Mouse (Mus musculus) kidney, postnatal 4 days (tissue): ENCODE data around the gene Sae1.
"Not testable (repeated sequence)": the region's sequence is repeated elsewhere in the genome, so short reads cannot be mapped to it uniquely, and the experiment has no call there.

Source experiments
- DNase-seq, 2 experiments: peaks; one replicate each; pipeline ENCODE4 v3.0.0; 2021; ENCODE audit warnings: mixed read lengths in 2 of 2

Sae1 gene

GRCm38 (mm10) chr7:16402449-16402848, 14.8 kb upstream of the Sae1 start:
- peak in 1 of 2 experiments; percentile 31 for DNase-seq

- peak in 1 of 2 experiments; percentile 60 for DNase-seq
Measured at GRCm38 (mm10) chr7:16401991-16402431, 14.4 kb upstream of the Sae1 start.

GRCm38 (mm10) chr7:16400689-16401611, 13.3 kb upstream of the Sae1 start, which contains the start of gene Zc3h4:
Gene Zc3h4 (plus strand): TSS chr7:16400910.
- DNase-seq, result peak; percentile 90 to 94

- DNase-seq, result peak; percentile 99
Measured at GRCm38 (mm10) chr7:16399820-16400688, 12.4 kb upstream of the Sae1 start.

- DNase-seq, result peak; percentile 90 to 94
Measured at GRCm38 (mm10) chr7:16399098-16399819, 11.7 kb upstream of the Sae1 start.

GRCm38 (mm10) chr7:16398387-16399050, 10.9 kb upstream of the Sae1 start:
- no peak for DNase-seq

- DNase-seq, result no peak
Measured at GRCm38 (mm10) chr7:16397465-16397864, 9.9 kb upstream of the Sae1 start.

- peak in 1 of 2 experiments; percentile 43 for DNase-seq
Measured at GRCm38 (mm10) chr7:16395944-16396343, 8.3 kb upstream of the Sae1 start.

- DNase-seq, result no peak
Measured at GRCm38 (mm10) chr7:16392923-16393322, 5.3 kb upstream of the Sae1 start.

- not testable (repeated sequence) for DNase-seq
Measured at GRCm38 (mm10) chr7:16389942-16390341, 2.3 kb upstream of the Sae1 start.

- DNase-seq, result peak; percentile 51 to 64
Measured at GRCm38 (mm10) chr7:16376505-16376904, 11.1 kb downstream of the Sae1 start.

GRCm38 (mm10) chr7:16374989-16375388, 12.6 kb downstream of the Sae1 start:
- DNase-seq, result no peak

GRCm38 (mm10) chr7:16373719-16374118, 13.9 kb downstream of the Sae1 start:
- DNase-seq, result no peak

- no peak for DNase-seq
Measured at GRCm38 (mm10) chr7:16370596-16370995, 17.0 kb downstream of the Sae1 start.

GRCm38 (mm10) chr7:16368835-16369234, 18.8 kb downstream of the Sae1 start:
- no peak for DNase-seq

GRCm38 (mm10) chr7:16366669-16367068, 20.9 kb downstream of the Sae1 start:
- no peak for DNase-seq

GRCm38 (mm10) chr7:16366133-16366646, 21.4 kb downstream of the Sae1 start:
- DNase-seq, result no peak

GRCm38 (mm10) chr7:16364901-16365500, 22.6 kb downstream of the Sae1 start:
- DNase-seq, result peak in 1 of 2 experiments; percentile 35

- DNase-seq, result no peak
Measured at GRCm38 (mm10) chr7:16364319-16364718, 23.3 kb downstream of the Sae1 start.

- no peak for DNase-seq
Measured at GRCm38 (mm10) chr7:16357602-16358001, 30.0 kb downstream of the Sae1 start.
